21 mouse cellular contexts compared by ENCODE assay signal in genomic region chr17:45881284-45881683, GRCm38 (mm10).
DNase-seq lines count a peak whose midpoint lies in the region; TF ChIP-seq lines count a peak whose summit lies in the region.
"Had no signal": no experiment of that assay in that cellular context is flagged by ENCODE, and none has a peak within 500 bp of the region (broad histone marks: within the 10 kb centered on the region; RNA-seq: fewer than 3 reads in every experiment).

No protein-coding gene starts in this region.

- TF ChIP-seq POLR2A in testis, adult 2 months (IDR thresholded peaks at IDR 0.05; ENCODE audit: control insufficient read depth, low read depth, low read length), result no peak

- H3K27me3 ChIP-seq in testis, adult 2 months (ENCODE audit: control insufficient read depth, insufficient read depth, low read length), result no peaks in the 10 kb centered on the region
- H3K27me3 ChIP-seq: embryonic facial prominence, embryonic 13.5 days; embryonic facial prominence, embryonic 15.5 days; forebrain, embryonic 15.5 days had no signal

- DNase-seq in adrenal gland, adult 2 months, result peak; percentile 50
- no peak for DNase-seq in adrenal gland, adult 8-10 months
- no peak for DNase-seq in testis, postnatal 10 days (ENCODE audit: low spot score)
- DNase-seq in NIH3T3 (ENCODE audit: low read depth), result peak; percentile 36
- DNase-seq in lung, postnatal 25 days (ENCODE audit: low spot score), result no peak
- no peak for DNase-seq in left cerebral cortex, adult 18-20 months (ENCODE audit: low spot score in 2 of 2)
- DNase-seq: adrenal gland, postnatal 10 days; cerebellum, adult 11 months; cerebellum, adult 18-20 months; cerebellum, adult 8-10 months; cerebellum, adult 9-11 months; cerebellum, postnatal 14 days; cerebellum, postnatal 36 days; embryo, embryonic 11 days; forebrain, postnatal 0 days had no signal

- H3K36me3 ChIP-seq in testis, adult 2 months (ENCODE audit: control insufficient read depth, insufficient read depth, low read length), result no peaks in the 10 kb centered on the region
- H3K36me3 ChIP-seq: embryonic facial prominence, embryonic 13.5 days; embryonic facial prominence, embryonic 15.5 days; forebrain, embryonic 15.5 days; G1E had no signal

- H3K4me1 ChIP-seq in testis, adult 2 months (ENCODE audit: control insufficient read depth, insufficient read depth, low read length), result peaks cover 9% of the 10 kb centered on the region
- H3K4me1 ChIP-seq: forebrain, embryonic 13.5 days; forebrain, embryonic 15.5 days had no signal

- peak overlapping the region; percentile 2; the same call in 1 of the 2 replicates for H3K4me3 ChIP-seq in testis, adult 2 months (ENCODE audit: control insufficient read depth, low read depth, low read length)
- H3K4me3 ChIP-seq: embryonic facial prominence, embryonic 13.5 days; embryonic facial prominence, embryonic 15.5 days; forebrain, embryonic 13.5 days; forebrain, embryonic 15.5 days had no signal

- H3K27ac ChIP-seq in testis, adult 2 months (ENCODE audit: control insufficient read depth, insufficient read depth, low read depth, low read length), result no peak overlapping the region
- H3K27ac ChIP-seq: embryonic facial prominence, embryonic 13.5 days; embryonic facial prominence, embryonic 15.5 days; forebrain, embryonic 13.5 days; forebrain, embryonic 15.5 days had no signal

- no peak for TF ChIP-seq CTCF in testis, adult 2 months (IDR thresholded peaks at IDR 0.05; ENCODE audit: control insufficient read depth, insufficient read depth, insufficient replicate concordance, low read depth, low read length)

Comparison
In these comparisons a context has a peak if more than half of its experiments do, and no peak if none do; other contexts are left out.
1. DNase-seq: peak in adrenal gland, adult 2 months (single experiment) and NIH3T3 (single experiment); none in adrenal gland, adult 8-10 months (single experiment), testis, postnatal 10 days (single experiment), lung, postnatal 25 days (single experiment) and left cerebral cortex, adult 18-20 months (0 of 2).